Mouse (Mus musculus) spleen, adult 2 months (tissue): Measurements from ENCODE around the gene Ntf5. TPM values are rescaled to one million over a fixed set of nuclear protein-coding genes. Genes with fewer than 3 reads are reported as not detected.

Experiments used
- DNase-seq, 2 experiments: peaks; one replicate each; pipeline versions ENCODE4 v3.0.0 to v3.0.0-alpha.2; 2012 to 2021; ENCODE audit warnings: low spot score in 2 of 2, low read depth in 1 of 2
- H3K27ac ChIP-seq: fragments of 200-500 bp; 2 replicates; pipeline ENCODE4 v1.5.1; 2012; ENCODE audit warnings: low read length, inconsistent platforms; ENCODE audit not compliant: insufficient read depth
- H3K27me3 ChIP-seq: fragments of 200-500 bp; 2 replicates; pipeline ENCODE4 v1.6.1; 2012; ENCODE audit warnings: mild to moderate bottlenecking, moderate library complexity, low read length, inconsistent platforms; ENCODE audit not compliant: control insufficient read depth, insufficient read depth
- H3K36me3 ChIP-seq: fragments of 200-500 bp; 2 replicates; pipeline ENCODE4 v1.6.1; 2012; ENCODE audit warnings: mild to moderate bottlenecking, low read length, inconsistent platforms; ENCODE audit not compliant: control insufficient read depth, insufficient read depth
- H3K4me1 ChIP-seq: fragments of 200-500 bp; 2 replicates; pipeline ENCODE4 v1.6.1; 2011; ENCODE audit warnings: inconsistent platforms; ENCODE audit not compliant: control insufficient read depth, insufficient read depth, insufficient read length
- H3K4me3 ChIP-seq: fragments of 200-500 bp; 2 replicates; pipeline ENCODE4 v1.5.1; 2011; ENCODE audit warnings: mild to moderate bottlenecking, inconsistent platforms; ENCODE audit not compliant: insufficient read depth, insufficient read length; ENCODE audit errors: extremely low read depth
- CTCF ChIP-seq: fragments of 200-500 bp; IDR thresholded peaks from 2 replicates; pipeline ENCODE4 v1.5.1; 2011; ENCODE audit warnings: mild to moderate bottlenecking, inconsistent platforms; ENCODE audit not compliant: insufficient read depth, insufficient read length, insufficient replicate concordance; ENCODE audit errors: extremely low read depth
- POLR2A ChIP-seq: fragments of 200-500 bp; IDR thresholded peaks from 2 replicates; pipeline ENCODE4 v1.6.1; 2011; ENCODE audit warnings: low read depth, low read length, inconsistent platforms
- WGBS: fragments of 180-500 bp; shearing (Covaris S2); methylation state at CpG from one replicate; pipeline ENCODE4 v1.1.7; 2018; 5-methylcytosine and 5-hydroxymethylcytosine counted together
- polyA plus RNA-seq: library from polyadenylated mRNA; depleted of rRNA; stranded (reverse); fragments of >200 nt; gene quantifications from 2 replicates; pipeline ENCODE4 v1.2.3, GENCODE M21; 2012

Gene Ntf5
- polyA plus RNA-seq, 1 experiment = 0.12 TPM

GRCm38 (mm10) chr7:45405091-45406075 is 8.1 kb upstream of the Ntf5 start, which contains the start of gene Kcna7:
TSS of gene Kcna7 (plus strand) at chr7:45405653.
- Histone ChIP-seq H3K36me3 (no peaks in the 10 kb centered on the region), H3K4me3 (no peak within 1 kb of the TSS; the same call in 1 of the 2 replicates), H3K27ac (no peak within 1 kb of the TSS), H3K27me3 (peaks cover 12% of the 10 kb centered on the region), H3K4me1 (peaks cover 5% of the 10 kb centered on the region; the same call in 1 of the 2 replicates)
- WGBS = 11% methylated on average over 28 of the region's 28 CpGs
- TF ChIP-seq CTCF (peak; percentile 96), POLR2A (no peak)
- DNase-seq = peak; percentile 22 to 75

GRCm38 (mm10) chr7:45406157-45407156 is 7.0 kb upstream of the Ntf5 start:
- 2% methylated on average over 113 of the region's 114 CpGs for WGBS
- H3K27me3 ChIP-seq = peaks cover 12% of the 10 kb centered on the region
- H3K4me3 ChIP-seq = peak overlapping the region; percentile 16; the same call in 1 of the 2 replicates
- H3K36me3 ChIP-seq = no peaks in the 10 kb centered on the region
- DNase-seq = no peak
- no peak overlapping the region for H3K27ac ChIP-seq
- TF ChIP-seq CTCF (no peak), POLR2A (no peak)
- peaks cover 5% of the 10 kb centered on the region; the same call in 1 of the 2 replicates for H3K4me1 ChIP-seq

- 78% methylated on average over 10 of the region's 10 CpGs for WGBS
- no peak overlapping the region for H3K4me3 ChIP-seq
- H3K27ac ChIP-seq = no peak overlapping the region
- H3K36me3 ChIP-seq = no peaks in the 10 kb centered on the region
- DNase-seq = no peak
- H3K4me1 ChIP-seq = peaks cover 5% of the 10 kb centered on the region; the same call in 1 of the 2 replicates
- H3K27me3 ChIP-seq = peaks cover 12% of the 10 kb centered on the region
- TF ChIP-seq POLR2A = no peak
These were observed 5.7 kb upstream of the Ntf5 start for GRCm38 (mm10) chr7:45407836-45408235.

GRCm38 (mm10) chr7:45408351-45408750 is 5.1 kb upstream of the Ntf5 start:
- Histone ChIP-seq H3K4me3 (no peak overlapping the region), H3K4me1 (peaks cover 6% of the 10 kb centered on the region; the same call in 1 of the 2 replicates), H3K27ac (no peak overlapping the region), H3K27me3 (peaks cover 13% of the 10 kb centered on the region), H3K36me3 (no peaks in the 10 kb centered on the region)
- TF ChIP-seq CTCF (no peak), POLR2A (no peak)
- DNase-seq = no peak
- 75% methylated on average over 7 of the region's 7 CpGs for WGBS

- no peak for TF ChIP-seq CTCF
- TF ChIP-seq POLR2A = no peak
- Histone ChIP-seq H3K27ac (no peak overlapping the region), H3K27me3 (peaks cover 17% of the 10 kb centered on the region), H3K36me3 (no peaks in the 10 kb centered on the region), H3K4me1 (peaks cover 9% of the 10 kb centered on the region), H3K4me3 (no peak overlapping the region)
- DNase-seq = no peak
- WGBS = 89% methylated on average over 17 of the region's 17 CpGs
These were observed 4.5 kb upstream of the Ntf5 start for GRCm38 (mm10) chr7:45408949-45409348.

- 91% methylated on average over 8 of the region's 8 CpGs for WGBS
- TF ChIP-seq CTCF (no peak), POLR2A (no peak)
- H3K4me3 ChIP-seq = no peak overlapping the region
- H3K36me3 ChIP-seq = no peaks in the 10 kb centered on the region
- DNase-seq = no peak
- H3K27me3 ChIP-seq = peaks cover 22% of the 10 kb centered on the region
- peaks cover 9% of the 10 kb centered on the region for H3K4me1 ChIP-seq
- H3K27ac ChIP-seq = no peak overlapping the region
These were observed 3.9 kb upstream of the Ntf5 start for GRCm38 (mm10) chr7:45409497-45410163.
